Mouse (Mus musculus) small intestine, adult 2 months (tissue): ENCODE results near the gene Ngef.

Experiments used
- CTCF ChIP-seq: fragments of 200-500 bp; IDR thresholded peaks from 2 replicates; pipeline ENCODE4 v1.5.1; 2012; ENCODE audit warnings: low read depth, mild to moderate bottlenecking, control low read depth, inconsistent platforms, low read length, moderate library complexity, mixed read lengths; ENCODE audit not compliant: insufficient replicate concordance, insufficient read length; ENCODE audit errors: extremely low read depth
- POLR2A ChIP-seq: fragments of 200-500 bp; IDR thresholded peaks from 2 replicates; pipeline ENCODE4 v1.6.1; 2012; ENCODE audit warnings: low read depth, mild to moderate bottlenecking, control low read depth, inconsistent platforms, low read length, moderate library complexity

DNA sequence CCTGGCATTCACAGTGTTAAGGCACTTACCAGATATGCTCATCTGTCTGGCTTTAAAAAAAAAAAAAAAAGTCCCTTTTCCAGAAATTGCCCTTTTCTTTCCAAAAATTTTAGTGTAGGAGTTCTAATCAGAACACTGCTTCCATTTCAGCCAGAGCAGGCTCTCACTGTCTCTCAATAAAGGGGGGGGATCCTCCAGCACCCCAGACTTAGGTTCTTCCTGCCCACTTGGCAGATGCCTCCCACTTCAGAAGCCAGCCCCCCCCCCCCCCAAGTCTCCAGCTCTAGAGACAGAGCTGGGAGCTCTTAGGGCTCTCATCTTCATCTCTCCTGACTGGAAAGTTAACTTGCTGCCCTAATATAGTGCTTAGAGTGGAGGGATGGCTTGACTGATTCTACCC is 53.2 kb downstream of the Ngef start:
- no peak for TF ChIP-seq CTCF
- no peak for TF ChIP-seq POLR2A
